Mouse (Mus musculus) kidney, embryonic 16.5 days (tissue): ENCODE results near the gene Adk. TPM values are rescaled to one million over a fixed set of nuclear protein-coding genes. Genes with fewer than 3 reads are reported as not detected.
A peak's percentile ranks its signal among the peaks of the same experiment; 100 is the strongest.

ENCODE experiments used
- ATAC-seq: fragments of 200-750 bp; cut with Nextera tagmentation; 2 replicates; pipeline ENCODE4 v1.8.0; 2017; ENCODE audit warnings: moderate TSS enrichment; ENCODE audit not compliant: low FRiP score, low TSS enrichment
- H3K27ac ChIP-seq: fragments of 300-500 bp; sonication (generic); 2 replicates; pipeline ENCODE4 v1.5.1; 2014; ENCODE audit warnings: low read length
- H3K27me3 ChIP-seq: fragments of 300-500 bp; sonication (generic); 2 replicates; pipeline ENCODE4 v1.6.1; 2014; ENCODE audit warnings: low read length, control low read depth, mixed read lengths; ENCODE audit not compliant: insufficient read depth
- H3K36me3 ChIP-seq: fragments of 300-500 bp; sonication (generic); 2 replicates; pipeline ENCODE4 v1.6.1; 2014; ENCODE audit warnings: low read length, control low read depth, mixed read lengths; ENCODE audit not compliant: insufficient read depth
- H3K4me1 ChIP-seq: fragments of 300-500 bp; sonication (generic); 2 replicates; pipeline ENCODE4 v1.6.1; 2014; ENCODE audit warnings: low read length, control low read depth, mixed read lengths; ENCODE audit not compliant: insufficient read depth
- H3K4me2 ChIP-seq: fragments of 300-500 bp; sonication (generic); replicated peaks from 2 replicates; pipeline ENCODE4 v1.6.1; 2014; ENCODE audit warnings: low read depth, low read length
- H3K4me3 ChIP-seq: fragments of 300-500 bp; sonication (generic); 2 replicates; pipeline ENCODE4 v1.5.1; 2014; ENCODE audit warnings: mild to moderate bottlenecking, low read length
- H3K9ac ChIP-seq: fragments of 300-500 bp; sonication (generic); replicated peaks from 2 replicates; pipeline ENCODE4 v1.6.1; 2014; ENCODE audit warnings: low read length
- H3K9me3 ChIP-seq: fragments of 300-500 bp; sonication (generic); 2 replicates; pipeline ENCODE4 v1.6.1; 2016; ENCODE audit warnings: low read length, control low read depth
- WGBS: fragments of 180-500 bp; shearing (Covaris S2); extraction: QIAGEN DNeasy Blood & Tissue Kit; methylation state at CpG from one replicate; pipeline ENCODE4 v1.1.7; 2014; 5-methylcytosine and 5-hydroxymethylcytosine counted together
- polyA plus RNA-seq: library from polyadenylated mRNA; unstranded; fragments of >200 nt; fragmentation: Nextera tagmentation; extraction: Ambion mirVana; gene quantifications from 2 replicates; pipeline ENCODE4 v1.2.1, GENCODE M21; 2015

The Adk gene
- polyA plus RNA-seq, 1 experiment from 2014 or later: 167 TPM

GRCm38 (mm10) chr14:21337948-21338347, 285.6 kb downstream of the Adk start:
- no peak overlapping the region for H3K4me2 ChIP-seq
- no peak overlapping the region for H3K4me3 ChIP-seq
- WGBS: 81% methylated on average over 4 of the region's 4 CpGs
- H3K9ac ChIP-seq: no peak overlapping the region
- no peaks in the 10 kb centered on the region for H3K9me3 ChIP-seq
- no peaks in the 10 kb centered on the region for H3K4me1 ChIP-seq
- H3K36me3 ChIP-seq: no peaks in the 10 kb centered on the region
- no peak for ATAC-seq
- H3K27ac ChIP-seq: no peak overlapping the region
- H3K27me3 ChIP-seq: no peaks in the 10 kb centered on the region

GRCm38 (mm10) chr14:21341195-21341594, 288.8 kb downstream of the Adk start:
- Histone ChIP-seq H3K36me3 (no peaks in the 10 kb centered on the region), H3K4me1 (no peaks in the 10 kb centered on the region), H3K9ac (no peak overlapping the region), H3K27ac (no peak overlapping the region), H3K9me3 (no peaks in the 10 kb centered on the region), H3K27me3 (no peaks in the 10 kb centered on the region), H3K4me2 (no peak overlapping the region), H3K4me3 (no peak overlapping the region)
- no peak for ATAC-seq
- WGBS: 86% methylated on average over 1 of the region's 1 CpGs

- 83% methylated on average over 3 of the region's 3 CpGs for WGBS
Observed at GRCm38 (mm10) chr14:21342984-21343383, 290.6 kb downstream of the Adk start.

GRCm38 (mm10) chr14:21344896-21345295, 292.5 kb downstream of the Adk start:
- 90% methylated on average over 6 of the region's 6 CpGs for WGBS
- Histone ChIP-seq H3K4me2 (no peak overlapping the region), H3K9ac (no peak overlapping the region), H3K27ac (no peak overlapping the region), H3K36me3 (no peaks in the 10 kb centered on the region), H3K27me3 (no peaks in the 10 kb centered on the region), H3K4me3 (no peak overlapping the region), H3K4me1 (no peaks in the 10 kb centered on the region), H3K9me3 (no peaks in the 10 kb centered on the region)
- ATAC-seq: no peak

More at GRCm38 (mm10) chr14:21342984-21343383, 290.6 kb downstream of the Adk start:
- no peak overlapping the region for H3K4me3 ChIP-seq
- no peaks in the 10 kb centered on the region for H3K27me3 ChIP-seq
- no peak for ATAC-seq
- no peaks in the 10 kb centered on the region for H3K9me3 ChIP-seq
- no peak overlapping the region for H3K9ac ChIP-seq
- H3K36me3 ChIP-seq: no peaks in the 10 kb centered on the region
- H3K4me2 ChIP-seq: no peak overlapping the region
- H3K4me1 ChIP-seq: no peaks in the 10 kb centered on the region
- H3K27ac ChIP-seq: no peak overlapping the region

- Histone ChIP-seq H3K9ac (no peak overlapping the region), H3K4me1 (no peaks in the 10 kb centered on the region), H3K9me3 (no peaks in the 10 kb centered on the region), H3K4me2 (no peak overlapping the region), H3K4me3 (no peak overlapping the region), H3K36me3 (no peaks in the 10 kb centered on the region), H3K27me3 (no peaks in the 10 kb centered on the region), H3K27ac (no peak overlapping the region)
- 42% methylated on average over 6 of the region's 6 CpGs for WGBS
- no peak for ATAC-seq
Observed at GRCm38 (mm10) chr14:21348611-21349260, 296.4 kb downstream of the Adk start.

GRCm38 (mm10) chr14:21351646-21352045, 299.3 kb downstream of the Adk start:
- H3K4me3 ChIP-seq: no peak overlapping the region
- 59% methylated on average over 2 of the region's 2 CpGs for WGBS
- no peak overlapping the region for H3K9ac ChIP-seq
- H3K9me3 ChIP-seq: no peaks in the 10 kb centered on the region
- no peak overlapping the region for H3K27ac ChIP-seq
- no peaks in the 10 kb centered on the region for H3K36me3 ChIP-seq
- H3K4me1 ChIP-seq: no peaks in the 10 kb centered on the region
- H3K27me3 ChIP-seq: no peaks in the 10 kb centered on the region
- no peak overlapping the region for H3K4me2 ChIP-seq
- ATAC-seq: no peak

- 60% methylated on average over 1 of the region's 1 CpGs for WGBS
- no peak for ATAC-seq
Observed at GRCm38 (mm10) chr14:21356286-21356685, 303.9 kb downstream of the Adk start.

GRCm38 (mm10) chr14:21359207-21359895, 307.0 kb downstream of the Adk start:
- H3K9me3 ChIP-seq: no peaks in the 10 kb centered on the region
- no peak overlapping the region for H3K9ac ChIP-seq
- 41% methylated on average over 10 of the region's 10 CpGs for WGBS
- H3K4me1 ChIP-seq: peaks cover 10% of the 10 kb centered on the region
- H3K4me2 ChIP-seq: 0 out of 2 replicates have a peak overlapping the region, but pooled peaks have one; percentile 20
- no peak overlapping the region for H3K4me3 ChIP-seq
- no peaks in the 10 kb centered on the region for H3K36me3 ChIP-seq
- peak; percentile 54; the same call in 1 of the 2 replicates for ATAC-seq
- H3K27ac ChIP-seq: peak overlapping the region; percentile 42; the same call in 1 of the 2 replicates
- H3K27me3 ChIP-seq: no peaks in the 10 kb centered on the region

More at GRCm38 (mm10) chr14:21356286-21356685, 303.9 kb downstream of the Adk start:
- Histone ChIP-seq H3K27me3 (no peaks in the 10 kb centered on the region), H3K9ac (no peak overlapping the region), H3K27ac (no peak overlapping the region), H3K4me2 (no peak overlapping the region), H3K36me3 (no peaks in the 10 kb centered on the region), H3K4me1 (peaks cover 10% of the 10 kb centered on the region), H3K4me3 (no peak overlapping the region), H3K9me3 (no peaks in the 10 kb centered on the region)

- H3K27ac ChIP-seq: no peak overlapping the region
- no peak overlapping the region for H3K4me2 ChIP-seq
- no peak for ATAC-seq
Observed at GRCm38 (mm10) chr14:21359896-21360525, 307.6 kb downstream of the Adk start.

GRCm38 (mm10) chr14:21367095-21367494, 314.7 kb downstream of the Adk start:
- no peak overlapping the region for H3K27ac ChIP-seq
- H3K27me3 ChIP-seq: no peaks in the 10 kb centered on the region
- peaks cover 5% of the 10 kb centered on the region for H3K4me1 ChIP-seq
- no peaks in the 10 kb centered on the region for H3K36me3 ChIP-seq
- no peak overlapping the region for H3K4me3 ChIP-seq
- no peak overlapping the region for H3K9ac ChIP-seq
- H3K4me2 ChIP-seq: no peak overlapping the region
- no peak for ATAC-seq
- WGBS: 78% methylated on average over 2 of the region's 2 CpGs
- no peaks in the 10 kb centered on the region for H3K9me3 ChIP-seq

More at GRCm38 (mm10) chr14:21359896-21360525, 307.6 kb downstream of the Adk start:
- 85% methylated on average over 6 of the region's 12 CpGs for WGBS
- H3K27me3 ChIP-seq: no peaks in the 10 kb centered on the region
- peaks cover 10% of the 10 kb centered on the region for H3K4me1 ChIP-seq
- H3K9ac ChIP-seq: no peak overlapping the region
- no peak overlapping the region for H3K4me3 ChIP-seq
- no peaks in the 10 kb centered on the region for H3K9me3 ChIP-seq
- no peaks in the 10 kb centered on the region for H3K36me3 ChIP-seq
